Mouse (Mus musculus) intestine, postnatal 0 days (tissue): Measurements from ENCODE around the gene Mapkbp1. TPM values are rescaled to one million over a fixed set of nuclear protein-coding genes. Genes with fewer than 3 reads are reported as not detected.
A peak's percentile ranks its signal among the peaks of the same experiment; 100 is the strongest.

Experiments
- ATAC-seq: fragments of 200-750 bp; cut with Nextera tagmentation; 2 replicates; pipeline ENCODE4 v1.8.0; 2017; ENCODE audit warnings: mild to moderate bottlenecking, moderate TSS enrichment, moderate library complexity
- H3K27ac ChIP-seq: fragments of 300-500 bp; sonication (generic); 2 replicates; pipeline ENCODE4 v1.5.1; 2014; ENCODE audit warnings: mild to moderate bottlenecking, low read depth, low read length, moderate library complexity
- H3K27me3 ChIP-seq: fragments of 300-500 bp; sonication (generic); replicated peaks from 2 replicates; pipeline ENCODE4 v1.6.1; 2014; ENCODE audit warnings: low read length, mixed read lengths; ENCODE audit not compliant: control insufficient read depth, insufficient read depth
- H3K36me3 ChIP-seq: fragments of 300-500 bp; sonication (generic); 2 replicates; pipeline ENCODE4 v1.6.1; 2014; ENCODE audit warnings: mild to moderate bottlenecking, moderate library complexity; ENCODE audit not compliant: control insufficient read depth, insufficient read depth
- H3K4me1 ChIP-seq: fragments of 300-500 bp; sonication (generic); replicated peaks from 2 replicates; pipeline ENCODE4 v1.6.1; 2014; ENCODE audit warnings: antibody characterized with exemption, low read length, mixed read lengths; ENCODE audit not compliant: control insufficient read depth, insufficient read depth
- H3K4me2 ChIP-seq: fragments of 300-500 bp; sonication (generic); replicated peaks from 2 replicates; pipeline ENCODE4 v1.6.1; 2014; ENCODE audit warnings: low read depth, mild to moderate bottlenecking, moderate library complexity
- H3K4me3 ChIP-seq: fragments of 300-500 bp; sonication (generic); 2 replicates; pipeline ENCODE4 v1.5.1; 2014; ENCODE audit warnings: low read depth, low read length
- H3K9ac ChIP-seq: fragments of 300-500 bp; sonication (generic); 2 replicates; pipeline ENCODE4 v1.6.1; 2014; ENCODE audit warnings: mild to moderate bottlenecking, low read depth, low read length
- H3K9me3 ChIP-seq: fragments of 300-500 bp; sonication (generic); 2 replicates; pipeline ENCODE4 v1.6.1; 2016; ENCODE audit warnings: mixed run types; ENCODE audit not compliant: control insufficient read depth
- CTCF ChIP-seq: sonication (generic); IDR thresholded peaks from 2 replicates; pipeline ENCODE4 v1.5.1; 2016; ENCODE audit warnings: low read depth, mild to moderate bottlenecking, control low read depth, antibody characterized with exemption, moderate library complexity
- WGBS: fragments of 180-500 bp; shearing (Covaris S2); extraction: QIAGEN DNeasy Blood & Tissue Kit; methylation state at CpG from one replicate; pipeline ENCODE4 v1.1.7; 2014; 5-methylcytosine and 5-hydroxymethylcytosine counted together
- polyA plus RNA-seq: library from polyadenylated mRNA; unstranded; fragments of >200 nt; fragmentation: Nextera tagmentation; extraction: Ambion mirVana; gene quantifications from 2 replicates; pipeline ENCODE4 v1.2.1, GENCODE M21; 2015

Gene Mapkbp1
- polyA plus RNA-seq = 1.5 and 1.6 TPM in 2 replicates

DNA sequence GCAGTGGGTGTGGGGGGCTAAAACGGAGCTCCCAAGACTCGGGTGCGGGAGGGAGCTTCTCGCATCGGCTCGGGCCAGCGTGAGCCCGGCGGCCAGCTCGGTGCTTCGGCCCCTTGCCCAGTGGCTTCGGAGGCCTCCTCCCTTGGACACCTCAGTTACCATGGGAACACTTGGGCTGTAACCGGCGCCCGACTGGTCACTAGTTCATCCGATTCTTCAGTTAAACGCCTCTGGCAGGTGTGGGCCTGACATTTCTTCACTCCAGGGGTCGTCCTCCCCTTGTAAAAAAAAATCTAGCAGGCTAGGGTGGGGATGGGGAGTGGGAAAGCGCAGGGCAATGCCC lies at the start of gene Mapkbp1:
Gene Mapkbp1 (plus strand): TSS at position 163 of the 343 bp plus-strand sequence.
- H3K27me3 ChIP-seq = no peaks in the 10 kb centered on the region
- H3K9me3 ChIP-seq = no peaks in the 10 kb centered on the region
- H3K4me3 ChIP-seq = peak within 1 kb of the TSS; percentile 77
- peak within 1 kb of the TSS; percentile 71 for H3K9ac ChIP-seq
- H3K4me2 ChIP-seq = peak within 1 kb of the TSS; percentile 86
- WGBS = under 1% methylated on average over 19 of the region's 19 CpGs
- TF ChIP-seq CTCF = no peak
- no peaks in the 10 kb centered on the region for H3K4me1 ChIP-seq
- peak; percentile 71 for ATAC-seq
- peak within 1 kb of the TSS; percentile 52 for H3K27ac ChIP-seq
- no peaks in the 10 kb centered on the region for H3K36me3 ChIP-seq

DNA sequence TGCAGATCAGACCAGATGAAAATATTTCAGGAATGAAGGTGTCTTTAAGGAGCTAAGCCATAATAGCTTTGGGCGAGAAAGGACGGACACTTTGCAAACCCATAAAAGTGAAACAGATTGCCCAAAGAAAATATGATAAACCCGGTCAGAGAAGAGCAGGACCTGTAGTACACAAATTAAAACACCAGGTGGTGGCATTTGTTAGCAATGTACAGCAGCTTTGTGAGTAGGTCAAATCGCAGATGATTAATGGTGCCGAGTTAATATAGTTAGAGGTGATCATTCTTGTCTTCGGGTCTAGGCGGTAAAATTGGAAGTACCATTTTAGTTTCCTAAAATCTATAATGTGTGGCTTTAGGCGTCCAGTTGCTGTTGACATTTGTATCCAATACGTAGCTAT lies 1.9 kb upstream of the Mapkbp1 start:
- Histone ChIP-seq H3K4me1 (no peaks in the 10 kb centered on the region), H3K4me2 (peak overlapping the region; percentile 2; the same call in 1 of the 2 replicates), H3K9me3 (no peaks in the 10 kb centered on the region), H3K27ac (no peak overlapping the region), H3K4me3 (no peak overlapping the region), H3K36me3 (no peaks in the 10 kb centered on the region), H3K27me3 (no peaks in the 10 kb centered on the region), H3K9ac (no peak overlapping the region)
- WGBS = 26% methylated on average over 9 of the region's 9 CpGs
- no peak for ATAC-seq
- peak; percentile 87 for TF ChIP-seq CTCF

DNA sequence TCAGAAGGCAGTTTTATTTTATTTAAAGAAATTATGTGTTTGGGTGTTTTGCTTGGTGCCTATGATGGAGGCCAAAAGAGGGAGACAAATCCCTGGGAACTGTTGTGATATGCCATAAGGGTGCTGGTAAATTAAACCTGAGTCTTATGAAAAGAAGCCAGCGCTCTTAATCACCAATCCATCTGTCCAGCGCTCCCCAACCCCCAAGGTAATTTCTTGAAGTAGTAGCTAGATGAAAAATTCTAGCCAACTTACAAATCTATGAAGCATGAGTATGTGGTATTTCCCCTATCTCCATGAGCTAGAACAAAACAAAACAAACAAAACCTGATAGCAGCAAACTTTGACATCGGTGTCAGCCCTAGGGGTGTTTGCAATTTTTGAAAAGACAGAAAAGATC lies 1.2 kb upstream of the Mapkbp1 start:
- Histone ChIP-seq H3K4me2 (no peak overlapping the region), H3K9me3 (no peaks in the 10 kb centered on the region), H3K27ac (no peak overlapping the region), H3K4me3 (no peak overlapping the region), H3K36me3 (no peaks in the 10 kb centered on the region), H3K9ac (no peak overlapping the region), H3K4me1 (no peaks in the 10 kb centered on the region), H3K27me3 (no peaks in the 10 kb centered on the region)
- ATAC-seq = no peak
- WGBS = 68% methylated on average over 3 of the region's 3 CpGs
- no peak for TF ChIP-seq CTCF

DNA sequence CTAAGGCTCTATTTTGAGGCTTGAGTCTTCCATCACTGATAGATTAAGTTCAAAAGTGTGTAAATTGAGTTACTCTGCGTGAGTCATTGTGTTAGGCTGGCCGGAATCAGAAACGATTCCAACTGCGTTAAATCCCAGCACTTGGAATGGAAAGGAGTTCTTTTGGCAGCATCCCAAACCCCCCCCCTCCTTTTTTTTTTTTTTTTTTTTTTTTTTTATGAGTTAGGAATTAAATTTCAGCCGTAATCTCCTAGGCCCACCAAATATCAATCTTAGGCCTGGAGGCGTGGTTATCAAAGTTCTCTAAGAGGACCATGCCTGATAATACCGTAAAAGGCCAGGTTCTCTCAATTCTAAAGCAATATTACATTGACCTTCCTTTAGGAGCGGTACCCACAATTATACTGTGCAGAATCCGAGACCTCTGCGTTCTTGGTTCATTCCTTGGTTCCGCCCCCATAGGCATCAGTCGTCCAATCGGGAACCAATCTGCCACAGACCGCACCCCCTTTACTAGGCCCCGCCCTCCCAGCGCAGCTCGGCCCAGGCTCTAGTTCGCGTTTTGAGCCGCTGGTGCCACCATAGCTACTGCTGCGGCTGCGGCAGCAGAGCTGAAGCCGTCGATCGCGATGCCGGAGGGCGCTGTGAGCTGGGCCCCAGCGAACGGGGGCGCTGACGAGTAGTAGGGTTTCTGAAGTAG lies 512 bp upstream of the Mapkbp1 start:
- Histone ChIP-seq H3K27ac (peak overlapping the region; percentile 52), H3K4me2 (peak overlapping the region; percentile 86), H3K36me3 (no peaks in the 10 kb centered on the region), H3K9me3 (no peaks in the 10 kb centered on the region), H3K4me3 (peak overlapping the region; percentile 77), H3K9ac (peak overlapping the region; percentile 71), H3K4me1 (no peaks in the 10 kb centered on the region), H3K27me3 (no peaks in the 10 kb centered on the region)
- TF ChIP-seq CTCF = peak; percentile 75
- WGBS = 3% methylated on average over 32 of the region's 32 CpGs
- peak; percentile 99 for ATAC-seq

DNA sequence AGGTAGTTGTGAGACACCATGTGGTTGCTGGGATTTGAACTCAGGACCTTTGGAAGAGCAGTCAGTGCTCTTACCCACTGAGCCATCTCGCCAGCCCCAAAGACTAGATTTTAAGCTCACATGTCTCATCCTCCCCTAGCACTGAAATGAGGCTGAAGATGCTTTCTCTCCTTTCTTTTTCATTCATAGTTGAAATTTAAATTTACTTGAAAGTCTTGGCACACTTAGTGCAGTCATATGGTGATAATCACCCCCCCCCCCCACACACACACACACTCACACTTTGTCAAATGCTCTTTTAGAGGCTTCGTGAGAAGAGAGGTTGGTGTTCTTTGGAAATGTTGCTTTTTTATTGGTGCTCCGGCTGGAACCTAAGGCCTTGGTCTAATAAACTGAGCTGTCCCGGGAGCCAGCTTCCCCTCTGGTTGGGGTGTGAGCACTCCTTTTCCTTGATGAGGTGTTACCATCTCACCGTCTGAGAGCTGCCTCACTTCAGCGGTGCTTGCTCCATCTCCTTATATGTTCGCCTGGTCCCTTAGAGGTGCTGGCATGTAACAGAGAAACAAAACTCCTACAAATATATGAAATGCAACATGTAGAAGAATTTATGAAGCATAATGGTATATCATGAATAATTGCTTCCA lies 8.0 kb downstream of the Mapkbp1 start:
- no peaks in the 10 kb centered on the region for H3K4me1 ChIP-seq
- H3K4me2 ChIP-seq = no peak overlapping the region
- no peak overlapping the region for H3K4me3 ChIP-seq
- 90% methylated on average over 7 of the region's 7 CpGs for WGBS
- no peak for TF ChIP-seq CTCF
- H3K36me3 ChIP-seq = 0 out of 2 replicates have a peak, but pooled peaks cover 6% of the 10 kb centered on the region
- no peak overlapping the region for H3K27ac ChIP-seq
- no peak overlapping the region for H3K9ac ChIP-seq
- no peak for ATAC-seq
- no peaks in the 10 kb centered on the region for H3K9me3 ChIP-seq
- H3K27me3 ChIP-seq = no peaks in the 10 kb centered on the region

DNA sequence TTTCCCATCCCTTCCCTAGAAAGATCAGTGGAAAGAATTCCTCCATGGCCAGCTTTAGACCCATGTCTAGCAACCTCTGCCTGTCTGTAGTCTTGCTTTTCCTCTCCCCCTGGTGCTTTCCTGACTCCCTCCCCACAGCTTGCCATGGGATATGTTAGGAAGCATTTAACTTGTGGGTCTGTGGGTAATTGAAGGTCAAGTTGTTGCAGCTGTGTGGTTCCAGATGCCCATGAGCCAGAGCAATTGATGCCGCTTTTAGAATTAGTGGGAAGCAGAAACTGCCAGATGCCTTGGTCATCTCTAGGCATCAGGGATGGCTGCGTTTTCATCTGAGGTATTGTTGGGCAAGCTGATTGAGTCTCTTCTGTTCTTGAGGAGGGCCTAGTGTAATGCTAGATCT lies 9.1 kb downstream of the Mapkbp1 start:
- no peaks in the 10 kb centered on the region for H3K9me3 ChIP-seq
- H3K27ac ChIP-seq = no peak overlapping the region
- WGBS = 90% methylated on average over 2 of the region's 2 CpGs
- H3K4me2 ChIP-seq = no peak overlapping the region
- no peak for ATAC-seq
- no peak for TF ChIP-seq CTCF
- H3K4me3 ChIP-seq = no peak overlapping the region
- H3K36me3 ChIP-seq = 0 out of 2 replicates have a peak, but pooled peaks cover 6% of the 10 kb centered on the region
- H3K4me1 ChIP-seq = no peaks in the 10 kb centered on the region
- H3K27me3 ChIP-seq = no peaks in the 10 kb centered on the region
- H3K9ac ChIP-seq = no peak overlapping the region
